Mouse (Mus musculus) heart, embryonic 16.5 days (tissue): ENCODE data around the gene Btbd35f18. TPM values are rescaled to one million over a fixed set of nuclear protein-coding genes. Genes with fewer than 3 reads are reported as not detected.
"Not testable (repeated sequence)": the region's sequence is repeated elsewhere in the genome, so short reads cannot be mapped to it uniquely, and the experiment has no call there.

Source experiments
- ATAC-seq: fragments of 200-750 bp; cut with Nextera tagmentation; replicated peaks from 2 replicates; pipeline ENCODE4 v1.8.0; 2017; ENCODE audit warnings: moderate number of reproducible peaks; ENCODE audit not compliant: insufficient read depth, low FRiP score; ENCODE audit errors: extremely low read depth
- H3K27ac ChIP-seq: fragments of 300-500 bp; sonication (generic); 2 replicates; pipeline ENCODE4 v1.5.1; 2014; ENCODE audit warnings: mild to moderate bottlenecking, low read length, control low read depth, moderate library complexity
- H3K27me3 ChIP-seq: fragments of 300-500 bp; sonication (generic); 2 replicates; pipeline ENCODE4 v1.6.1; 2014; ENCODE audit warnings: low read length, mixed read lengths; ENCODE audit not compliant: control insufficient read depth, insufficient read depth
- H3K36me3 ChIP-seq: fragments of 300-500 bp; sonication (generic); 2 replicates; pipeline ENCODE4 v1.6.1; 2014; ENCODE audit not compliant: control insufficient read depth, insufficient read depth
- H3K4me1 ChIP-seq: fragments of 300-500 bp; sonication (generic); 2 replicates; pipeline ENCODE4 v1.6.1; 2014; ENCODE audit warnings: low read length, mixed read lengths; ENCODE audit not compliant: control insufficient read depth, insufficient read depth
- H3K4me2 ChIP-seq: fragments of 300-500 bp; sonication (generic); 2 replicates; pipeline ENCODE4 v1.6.1; 2014; ENCODE audit warnings: low read depth, mild to moderate bottlenecking, control low read depth, low read length
- H3K4me3 ChIP-seq: fragments of 300-500 bp; sonication (generic); 2 replicates; pipeline ENCODE4 v1.5.1; 2014; ENCODE audit warnings: mild to moderate bottlenecking, control low read depth, low read length
- H3K9ac ChIP-seq: fragments of 300-500 bp; sonication (generic); 2 replicates; pipeline ENCODE4 v1.6.1; 2014; ENCODE audit warnings: low read length, control low read depth
- H3K9me3 ChIP-seq: fragments of 300-500 bp; sonication (generic); replicated peaks from 2 replicates; pipeline ENCODE4 v1.6.1; 2016; ENCODE audit warnings: low read length; ENCODE audit not compliant: control insufficient read depth
- WGBS: fragments of 180-500 bp; shearing (Covaris S2); extraction: QIAGEN DNeasy Blood & Tissue Kit; methylation state at CpG from one replicate; pipeline ENCODE4 v1.1.7; 2014; 5-methylcytosine and 5-hydroxymethylcytosine counted together
- polyA plus RNA-seq: library from polyadenylated mRNA; unstranded; fragments of >200 nt; fragmentation: Nextera tagmentation; extraction: Ambion mirVana; gene quantifications from 2 replicates; pipeline ENCODE4 v1.2.1, GENCODE M21; 2015

Btbd35f18 gene
- not detected in 2 replicates for polyA plus RNA-seq

DNA sequence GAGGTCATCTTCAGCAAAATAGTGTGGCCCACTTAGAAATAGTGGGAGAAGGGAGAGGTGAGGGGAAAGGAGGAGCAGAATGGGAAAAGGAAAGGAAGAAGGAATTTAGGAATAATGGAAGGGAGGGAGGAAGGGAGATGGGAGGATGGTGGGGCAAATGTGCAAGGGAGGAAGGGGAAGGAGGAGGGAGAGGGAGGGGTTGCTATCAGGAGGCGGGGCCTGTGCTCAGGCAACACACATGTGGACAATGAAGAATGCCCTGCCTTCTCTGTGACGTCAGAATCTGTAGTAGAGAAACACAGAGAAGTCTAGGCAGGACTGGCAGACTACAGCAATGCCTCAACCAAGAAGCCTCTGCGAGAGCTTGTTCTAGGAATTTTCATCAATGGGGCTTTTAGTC lies at the start of gene Btbd35f18:
Gene Btbd35f18, plus strand, starts transcription at position 301 of the 400 bp plus-strand sequence.
- ATAC-seq, result not testable (repeated sequence)
- no CpG with 5 or more reads among the region's 3 CpGs for WGBS

More for the DNA sequence above, at the start of gene Btbd35f18:
- H3K27me3 ChIP-seq, H3K9ac ChIP-seq, H3K36me3 ChIP-seq, H3K27ac ChIP-seq, H3K4me1 ChIP-seq, H3K4me2 ChIP-seq, H3K4me3 ChIP-seq, H3K9me3 ChIP-seq: not testable (repeated sequence)

Other genes with a start within 250 kb of the Btbd35f18 start
- gene Btbd35f10, start 52.7 kb downstream of the Btbd35f18 start, polyA plus RNA-seq, result not detected in 2 replicates